Mouse (Mus musculus) brain, embryonic 18.5 days (tissue): Measurements from ENCODE around the gene Msrb3.

Experiments used
- DNase-seq: peaks from one replicate; pipeline ENCODE4 v3.0.0-alpha.2; 2012; ENCODE audit warnings: low read depth, low spot score

Msrb3 gene

DNA sequence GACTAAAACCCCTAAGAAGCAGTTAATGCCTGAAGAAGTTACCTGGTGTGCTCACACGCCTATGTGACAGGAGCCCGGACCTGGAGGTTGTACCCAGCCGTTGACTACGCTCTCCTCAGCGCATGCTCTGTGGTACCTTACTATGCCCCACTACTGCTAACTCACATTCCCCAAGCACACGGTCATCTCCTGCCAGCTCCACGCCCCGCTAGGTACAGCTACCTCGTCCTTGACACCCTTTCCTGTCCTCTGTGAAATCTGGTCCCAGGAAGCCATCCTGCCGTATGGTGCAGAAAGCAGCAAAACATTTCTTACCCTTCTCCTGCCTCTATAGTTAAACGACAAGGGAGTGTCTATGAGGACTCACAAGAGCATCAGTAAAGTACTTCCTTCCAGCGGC lies 37.2 kb downstream of the Msrb3 start:
- DNase-seq = no peak

DNA sequence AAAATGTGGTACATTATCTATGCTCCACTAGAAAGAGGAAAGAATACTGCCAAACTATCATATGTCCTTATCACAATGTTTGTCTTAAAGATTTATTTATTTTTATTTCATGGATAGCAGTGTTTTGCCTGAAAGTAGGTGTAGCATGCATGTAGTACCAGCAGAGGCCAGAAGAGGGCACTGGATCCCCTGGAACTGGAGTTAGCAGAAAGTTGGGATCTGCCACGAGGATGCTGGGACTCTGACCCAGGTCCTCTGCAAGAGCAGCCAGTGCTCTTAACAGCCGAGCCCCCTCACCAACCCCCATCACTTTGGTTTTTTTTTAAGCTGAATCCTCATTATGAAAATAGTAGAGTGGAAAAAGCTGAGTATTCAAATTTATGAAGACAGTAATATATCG lies 37.7 kb downstream of the Msrb3 start:
- no peak for DNase-seq

DNA sequence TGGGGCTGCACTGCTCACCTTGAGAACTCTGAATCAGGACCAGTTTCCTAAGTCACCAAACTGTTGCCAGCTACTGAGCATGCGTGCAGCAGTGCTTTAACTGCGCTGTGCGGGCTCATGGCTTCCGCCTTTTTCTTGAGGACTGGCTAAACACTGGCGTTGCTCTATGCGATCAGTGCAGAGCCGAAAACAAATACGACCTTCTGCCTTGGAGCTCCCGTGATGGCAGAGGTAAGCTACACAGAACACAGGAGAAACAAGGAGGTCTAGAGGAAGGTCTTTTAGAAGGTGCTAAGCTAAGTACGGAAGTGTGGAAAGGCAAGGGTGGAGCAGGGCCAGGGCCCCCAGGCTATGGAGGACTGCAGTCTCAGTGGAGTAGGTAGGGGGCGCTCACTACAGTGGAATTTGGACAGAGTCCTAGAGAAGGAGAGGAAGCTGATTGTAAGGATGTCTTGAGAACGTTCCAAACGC lies 41.3 kb downstream of the Msrb3 start:
- no peak for DNase-seq

DNA sequence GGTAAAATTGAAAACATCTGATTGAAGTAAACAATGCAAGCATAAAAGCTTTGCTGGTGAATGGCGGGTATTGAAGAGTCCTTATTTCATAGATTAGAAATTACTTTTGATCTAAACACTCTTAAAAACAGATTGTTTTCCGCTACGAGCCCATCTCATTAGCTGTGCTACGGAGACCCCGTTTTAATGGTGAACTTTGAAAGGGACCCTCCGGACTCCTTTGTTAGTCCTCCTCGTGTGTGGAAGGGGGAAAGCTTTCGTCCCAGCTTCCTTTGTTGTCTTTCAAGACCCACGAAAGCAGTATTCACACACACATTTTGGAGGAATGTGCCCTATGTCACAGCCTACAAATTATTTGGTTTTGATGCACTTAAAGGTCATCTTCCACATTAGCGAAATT lies 44.6 kb downstream of the Msrb3 start:
- DNase-seq = no peak

DNA sequence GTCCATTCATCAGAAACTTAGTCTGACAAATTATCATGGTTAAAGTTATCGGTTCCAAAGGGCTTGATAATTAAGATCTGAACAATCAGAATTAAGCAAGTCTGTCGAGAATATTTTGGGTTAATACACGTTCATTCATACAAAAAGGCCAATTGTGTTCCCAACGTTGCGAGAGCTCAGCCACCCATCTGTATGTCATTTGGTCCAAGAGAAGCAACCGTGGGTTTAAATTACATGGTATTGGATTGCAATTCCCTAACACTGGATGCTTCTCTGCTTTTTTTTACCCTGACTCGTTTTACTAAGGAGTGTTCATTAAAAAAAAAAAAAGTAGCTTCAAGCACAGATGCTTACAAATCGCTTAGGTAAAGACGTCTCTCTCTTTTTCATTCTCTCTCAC lies 45.1 kb downstream of the Msrb3 start:
- no peak for DNase-seq

DNA sequence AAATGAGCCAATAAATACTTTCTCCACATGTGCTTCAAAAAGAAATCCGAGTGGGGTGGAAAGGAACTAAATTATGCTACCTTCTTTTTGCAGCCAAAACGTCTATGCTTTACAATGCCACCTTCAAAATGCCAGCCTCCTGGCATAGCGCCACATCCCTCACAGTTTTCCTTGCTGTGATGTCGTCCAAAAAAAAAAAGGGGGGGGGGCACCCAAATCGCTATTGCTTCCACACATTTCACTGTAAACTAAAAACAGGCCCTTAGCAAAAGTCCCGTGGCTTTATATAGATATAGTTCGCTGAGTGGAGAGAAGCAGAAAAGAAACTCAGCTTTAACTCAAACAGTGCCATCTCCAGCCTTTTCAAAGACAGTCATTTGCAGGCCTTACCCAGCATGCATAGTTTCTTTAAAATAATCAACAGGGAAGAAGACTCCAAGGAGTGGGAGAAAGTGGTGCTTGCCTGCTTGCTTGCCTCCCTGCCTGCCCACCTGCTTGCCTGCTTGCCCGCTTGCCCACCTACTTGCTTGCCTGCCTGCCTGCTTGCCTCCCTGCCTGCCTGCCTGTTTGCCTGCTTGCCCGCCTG lies 47.6 kb downstream of the Msrb3 start:
- no peak for DNase-seq

DNA sequence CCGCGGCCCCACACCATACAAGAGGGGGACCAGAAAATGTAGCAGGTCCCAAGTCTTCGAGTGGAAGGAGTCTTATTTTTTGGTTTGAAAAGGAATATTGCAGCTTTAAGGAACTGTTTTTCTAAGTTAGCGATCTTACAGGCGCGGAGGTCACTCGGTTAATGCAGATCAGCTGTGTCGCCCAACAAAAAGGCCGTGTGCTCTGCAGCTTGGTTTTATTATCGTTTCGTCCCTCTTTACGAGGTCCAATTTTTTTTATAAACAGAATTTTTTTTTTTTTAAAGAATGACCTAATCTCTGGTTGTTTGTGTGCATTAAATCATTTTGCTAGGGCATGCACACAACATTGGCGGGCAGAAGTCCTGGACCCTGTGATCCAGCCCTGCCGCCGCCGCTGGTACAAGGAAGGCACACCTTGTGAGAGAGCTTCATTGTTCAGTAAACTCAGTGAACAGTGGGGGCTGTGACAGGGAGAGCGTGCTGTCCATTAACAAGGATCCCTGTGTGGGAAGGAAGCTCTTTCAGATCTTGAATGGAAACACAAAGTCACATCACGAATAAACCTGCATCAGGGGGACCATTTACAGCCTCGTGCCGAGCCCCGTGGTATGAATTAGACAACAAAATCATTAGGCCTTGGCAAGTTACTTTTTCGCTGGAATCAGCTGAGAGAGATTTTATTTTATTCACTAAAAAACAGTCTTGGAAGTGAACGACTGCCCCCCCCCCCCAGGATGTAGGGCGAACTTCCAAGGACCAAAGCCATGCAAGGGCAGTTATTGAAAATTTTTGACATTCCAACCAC lies 48.3 kb downstream of the Msrb3 start:
- DNase-seq = no peak

DNA sequence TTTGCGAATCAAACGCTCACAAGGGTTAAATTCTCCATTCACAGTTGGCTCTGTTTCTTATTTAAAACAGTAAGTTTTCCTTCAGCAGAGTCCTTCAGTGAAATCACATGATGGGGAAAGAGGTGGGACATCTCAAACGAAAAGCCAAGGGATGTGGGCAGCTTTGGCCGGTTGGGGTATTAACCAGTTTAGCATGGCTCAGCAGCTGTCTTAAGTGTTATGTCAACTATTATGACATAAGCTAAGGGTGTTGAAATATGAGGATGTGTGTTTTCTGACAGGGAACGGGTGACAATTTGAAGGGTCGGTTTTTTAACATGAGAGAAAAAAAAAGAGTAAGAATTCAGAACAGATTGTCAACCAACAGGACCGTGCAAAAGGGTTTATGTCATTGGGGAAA lies 50.2 kb downstream of the Msrb3 start:
- DNase-seq = no peak

DNA sequence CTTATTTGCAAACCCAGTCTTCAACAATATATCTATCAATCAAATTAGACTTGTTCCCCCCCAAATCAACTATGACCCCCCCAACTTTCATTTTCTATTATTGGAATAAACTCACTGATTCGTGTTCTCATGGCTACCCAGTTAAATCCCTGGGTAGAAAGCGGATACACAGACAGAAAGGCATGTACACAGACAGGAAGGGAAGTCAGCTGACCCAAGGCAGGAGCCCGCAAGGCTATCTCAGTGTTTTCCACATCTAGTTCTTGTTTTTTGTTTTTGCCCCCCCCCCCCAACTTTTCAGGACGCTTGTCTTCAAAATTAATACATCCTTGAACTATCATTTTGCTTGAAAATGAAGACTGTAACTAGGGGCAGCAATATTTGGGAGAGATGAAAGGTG lies 51.1 kb downstream of the Msrb3 start:
- DNase-seq = no peak

DNA sequence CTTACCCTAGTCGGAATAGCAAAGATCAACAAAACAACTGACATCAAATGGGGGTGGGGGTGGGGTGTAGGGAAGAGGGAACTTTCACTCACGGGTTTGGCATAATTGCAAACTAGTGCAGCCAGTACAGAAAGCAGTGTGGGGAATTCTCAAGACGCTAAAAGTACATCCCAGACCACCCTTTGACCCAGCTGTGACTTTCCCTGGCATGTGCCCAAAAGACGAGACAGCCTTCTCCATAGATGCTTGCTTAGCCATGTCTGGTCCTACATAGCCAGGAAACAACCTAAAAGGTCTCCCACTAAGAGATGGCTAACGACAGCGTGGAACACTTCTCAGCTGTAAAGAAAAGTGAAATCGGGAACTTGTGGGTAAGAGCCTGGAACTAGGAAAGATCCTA lies 58.9 kb downstream of the Msrb3 start:
- no peak for DNase-seq

DNA sequence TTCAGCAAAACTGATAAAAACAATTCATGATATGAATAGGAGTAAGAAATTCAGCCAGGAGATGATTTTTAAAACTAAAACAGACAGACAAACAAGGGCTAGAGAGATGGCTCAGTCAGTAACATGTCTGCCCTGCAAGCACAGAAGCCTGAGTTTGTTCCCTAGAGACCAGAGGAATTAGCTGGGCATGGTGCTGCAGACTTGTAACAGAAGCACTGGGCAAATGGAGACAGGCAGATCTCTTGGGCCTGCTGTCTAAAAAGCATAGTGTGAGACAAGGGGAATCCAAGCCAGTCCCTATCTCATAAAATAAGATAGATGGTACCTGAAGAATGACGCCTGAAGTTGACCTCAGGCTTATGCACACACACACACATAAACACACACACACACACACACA lies 64.4 kb downstream of the Msrb3 start:
- no peak for DNase-seq

DNA sequence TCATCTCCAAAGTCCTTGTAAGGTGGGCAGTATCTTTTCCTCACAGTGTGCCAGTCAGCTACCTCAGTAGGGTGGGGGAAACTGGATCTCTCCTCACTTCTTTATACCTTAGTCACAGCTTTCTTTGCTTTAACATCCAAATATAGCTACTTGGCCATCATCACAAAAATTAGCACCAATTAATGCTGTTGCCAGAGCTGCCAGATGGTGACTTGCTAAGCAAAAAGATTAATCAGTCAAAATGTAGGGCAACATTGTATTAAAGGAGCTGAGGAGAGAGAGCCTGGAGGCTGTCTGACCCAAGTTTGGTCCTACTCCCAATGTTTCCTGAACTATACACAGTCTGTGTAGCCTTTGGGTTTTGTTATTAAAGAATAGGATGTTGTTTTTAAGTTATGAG lies 65.1 kb downstream of the Msrb3 start:
- DNase-seq = no peak

DNA sequence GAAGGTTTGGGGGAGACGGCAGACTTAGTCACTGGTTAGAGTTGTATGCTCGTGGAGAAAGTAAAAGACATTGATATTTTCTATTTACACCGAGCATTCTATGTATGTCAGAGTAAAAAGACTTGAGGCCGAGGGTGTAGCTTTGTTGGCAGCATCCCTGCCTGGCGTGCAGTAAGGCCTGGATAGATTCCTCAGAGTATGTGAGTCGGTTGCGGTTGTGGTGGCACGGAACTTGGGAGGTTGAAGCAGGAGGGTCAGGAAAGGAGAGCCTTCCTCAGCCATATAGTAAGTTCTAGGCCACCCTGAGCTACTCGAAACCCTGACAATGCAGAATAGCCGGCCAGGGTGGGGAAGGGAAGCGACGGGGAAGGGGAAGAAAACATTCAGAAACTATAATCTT lies 71.1 kb downstream of the Msrb3 start:
- DNase-seq = no peak

DNA sequence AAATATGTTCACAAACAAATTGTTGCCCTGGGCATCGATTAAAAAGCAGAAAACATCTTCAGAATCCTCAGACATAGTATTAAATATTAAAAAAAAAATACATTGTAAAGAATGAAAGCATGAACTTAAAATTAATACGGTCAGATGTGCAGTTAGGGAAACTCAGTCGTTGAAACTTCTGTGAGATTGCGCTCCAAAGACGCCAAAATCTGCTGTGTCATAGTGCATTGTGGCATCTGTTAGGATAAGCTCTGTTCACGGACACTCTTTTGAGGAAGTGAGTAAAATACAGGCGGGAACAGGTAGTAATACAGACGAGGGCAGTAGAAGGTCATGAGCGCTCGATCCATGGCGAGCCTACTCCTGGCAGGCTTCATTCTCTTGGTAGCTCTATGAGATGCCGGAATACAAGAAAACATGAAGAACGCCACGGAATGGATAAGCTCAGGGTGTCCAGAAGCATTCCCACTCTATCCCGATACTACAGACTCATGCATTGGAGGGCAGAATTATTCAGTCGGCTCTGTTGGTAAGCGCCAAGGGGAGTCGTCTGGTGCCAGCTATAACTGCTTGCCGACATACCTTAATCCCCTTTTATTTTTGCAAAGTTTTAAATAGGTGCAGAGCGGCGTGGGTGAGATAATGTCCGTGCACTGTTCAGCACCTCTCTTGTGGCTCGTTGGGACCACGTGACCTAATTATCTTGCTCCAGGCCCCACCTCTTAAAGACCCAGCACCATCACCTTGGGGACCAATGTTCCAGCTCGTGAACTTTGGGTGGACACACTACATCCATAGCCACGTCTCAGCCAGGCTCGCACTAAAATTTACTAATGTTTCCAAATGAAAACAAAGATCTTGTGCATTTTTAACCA lies 71.9 kb downstream of the Msrb3 start:
- DNase-seq = no peak

DNA sequence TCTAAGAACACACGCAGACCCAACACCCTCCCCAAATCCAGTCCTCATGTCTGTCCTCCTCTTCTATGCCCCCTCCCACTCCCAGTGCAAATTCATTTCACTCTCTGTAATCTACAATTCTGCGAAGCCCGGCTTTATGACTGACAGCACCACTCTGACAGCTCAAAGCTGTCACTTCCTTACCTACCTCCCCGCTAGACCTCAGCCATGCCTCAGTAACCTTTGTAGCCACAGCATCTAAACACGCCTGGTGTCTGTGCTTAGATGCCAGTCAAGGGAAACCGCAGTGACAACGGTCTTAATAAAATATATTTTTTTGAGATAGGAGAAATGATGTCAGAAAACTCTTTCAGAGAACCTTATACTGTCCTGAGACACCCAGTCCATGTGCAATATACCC lies 72.5 kb downstream of the Msrb3 start:
- no peak for DNase-seq

DNA sequence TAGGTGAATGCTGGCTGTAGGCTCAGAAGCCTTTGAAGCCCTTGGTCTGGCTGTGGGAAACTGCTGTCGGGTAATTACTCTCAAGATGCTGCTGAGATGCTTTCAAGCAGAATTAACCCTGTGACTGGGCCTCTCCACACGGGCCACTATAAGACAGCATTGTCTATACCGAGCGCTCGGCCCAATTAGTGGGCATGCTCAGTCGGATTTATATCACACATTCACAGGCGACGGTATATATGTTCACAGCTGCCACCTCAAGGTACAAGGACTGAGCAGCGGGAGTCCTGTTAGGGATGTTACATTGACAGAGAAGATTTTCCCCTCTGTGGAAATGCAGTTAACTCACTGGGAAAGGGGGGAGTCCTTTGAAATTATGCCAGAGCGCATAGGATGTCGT lies 73.3 kb downstream of the Msrb3 start:
- DNase-seq = no peak

DNA sequence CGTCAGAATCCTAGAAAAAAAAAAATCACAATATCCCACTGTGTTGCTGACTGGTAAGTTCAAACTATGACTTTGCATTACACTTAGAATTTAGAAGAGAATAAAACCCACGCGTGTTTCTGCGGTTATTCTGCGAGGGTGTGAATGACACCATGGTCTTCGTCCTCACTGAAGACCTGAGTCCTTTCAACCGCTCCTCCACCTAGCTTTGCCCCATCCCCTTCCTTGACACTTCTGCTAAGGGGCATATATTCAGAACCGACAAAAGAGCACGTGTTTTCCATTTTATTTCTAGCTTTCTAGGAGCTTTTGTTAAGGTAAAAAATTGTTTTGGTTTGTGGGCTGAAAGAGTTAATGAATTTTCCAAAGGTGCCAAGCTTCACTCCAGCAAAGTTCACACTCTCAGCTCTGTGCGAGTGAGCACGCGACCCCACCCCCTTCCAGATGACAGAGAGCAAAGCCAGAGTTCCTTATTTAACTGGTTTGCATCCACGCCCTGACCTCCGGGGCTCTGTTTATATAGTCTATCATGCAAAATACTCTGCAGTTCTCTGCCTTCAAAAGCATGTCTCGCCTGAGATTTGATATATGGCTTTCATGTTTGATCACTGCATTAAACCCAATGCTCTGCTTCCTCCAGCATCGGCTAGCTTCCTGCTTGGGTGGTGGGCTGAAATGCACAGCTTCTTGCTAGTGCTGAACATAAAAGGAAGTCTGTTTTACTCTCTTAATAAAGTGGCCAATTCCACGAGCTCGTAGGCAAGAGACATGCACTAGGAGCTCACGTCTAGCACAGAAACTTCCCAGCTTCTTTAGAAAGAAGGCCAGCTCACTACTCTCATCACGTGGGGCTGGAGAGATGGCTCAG lies 77.2 kb downstream of the Msrb3 start:
- no peak for DNase-seq

DNA sequence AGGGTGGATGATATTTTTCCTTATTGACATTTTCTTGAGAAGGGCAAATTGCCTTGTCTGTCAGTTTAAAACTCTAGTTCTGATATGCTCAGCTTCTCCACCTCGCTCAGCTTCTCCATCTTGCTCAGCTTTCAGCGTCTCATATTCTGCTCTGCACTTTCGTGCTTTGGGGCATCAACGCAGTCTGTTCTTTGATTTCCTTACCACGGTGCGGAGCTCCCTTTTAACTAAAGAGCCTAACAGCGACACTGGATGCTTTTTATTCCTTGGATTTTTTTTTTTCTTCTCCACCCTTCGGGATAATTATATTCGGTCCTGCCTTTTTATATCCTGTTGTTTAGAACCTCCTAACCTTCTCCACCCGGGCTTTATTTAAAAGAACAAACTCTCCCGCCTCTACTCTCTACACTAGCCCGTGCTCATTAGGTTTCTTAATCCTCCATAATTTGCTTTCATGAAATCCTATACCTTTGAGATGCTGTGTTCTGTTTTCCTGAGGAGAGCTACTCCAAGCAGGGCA lies 78.1 kb downstream of the Msrb3 start:
- DNase-seq = no peak

DNA sequence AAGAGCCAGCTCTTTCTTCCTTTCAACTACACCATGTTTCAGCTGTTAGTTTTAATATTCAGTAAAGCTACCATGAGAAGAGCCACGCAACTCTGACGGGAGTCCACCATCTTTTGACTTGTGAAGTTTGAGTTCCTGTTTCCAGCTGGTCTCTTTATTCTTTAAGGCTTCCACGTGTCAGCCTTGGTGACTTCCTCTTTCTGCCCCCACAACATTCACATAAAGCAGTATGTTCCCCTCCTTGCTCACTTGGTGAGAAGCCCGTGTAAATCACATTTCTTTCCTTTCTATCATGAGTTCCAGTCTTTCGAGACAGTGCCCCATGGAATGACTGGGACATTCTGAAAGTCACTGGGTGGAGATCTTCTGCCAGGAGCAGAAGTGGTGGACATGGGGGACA lies 83.6 kb downstream of the Msrb3 start:
- DNase-seq = no peak

DNA sequence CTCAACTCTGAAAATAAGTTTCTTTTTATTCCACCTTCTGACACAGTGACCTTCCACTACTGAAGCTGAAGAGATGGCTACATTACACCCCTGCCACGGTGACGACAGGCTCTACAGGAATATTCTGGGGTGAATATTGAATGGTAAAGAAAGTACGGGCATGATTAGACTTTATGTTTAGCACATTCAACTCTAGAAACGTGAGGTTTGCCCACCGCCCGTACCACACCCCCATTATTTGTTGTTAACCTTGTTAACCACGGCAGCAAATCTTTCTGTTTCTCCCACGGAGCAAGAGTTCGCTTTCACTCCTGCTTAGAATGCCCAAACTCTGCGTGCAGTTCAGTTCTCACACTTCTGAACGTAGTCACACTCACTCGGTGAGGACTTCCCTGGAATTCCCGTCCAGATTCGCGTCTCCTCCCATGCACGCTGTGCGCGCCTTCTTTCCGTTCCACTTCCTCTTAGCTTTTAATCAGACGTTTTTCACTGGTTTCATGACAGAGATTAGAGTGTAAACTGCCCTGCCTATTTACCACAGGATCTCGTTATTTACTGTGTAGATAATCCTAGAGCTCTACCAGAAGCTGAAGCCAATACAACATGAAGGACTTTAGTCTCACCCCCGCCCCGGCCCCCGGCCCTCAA lies 87.0 kb downstream of the Msrb3 start:
- no peak for DNase-seq
